Mouse (Mus musculus): ENCODE results near the gene Mcm8. TPM values are rescaled to one million over a fixed set of nuclear protein-coding genes. Genes with fewer than 3 reads are reported as not detected.

Gene Mcm8
- polyA plus RNA-seq (2012; rRNA removed) = 6.5 and 7.9 TPM in 2 replicates

GRCm38 (mm10) chr2:132815608-132816314 is at the start of gene Mcm8, which contains the start of gene Trmt6:
Mcm8 (plus strand) TSS chr2:132816141.
Trmt6 (minus strand) TSS chr2:132816055.

GRCm38 (mm10) chr2:132780978-132781377 is 35.0 kb upstream of the Mcm8 start, which contains the start of gene Chgb:
Chgb (plus strand) TSS chr2:132781278.

GRCm38 (mm10) chr2:132846407-132847358 is 30.7 kb downstream of the Mcm8 start, which contains the start of gene Crls1:
Crls1 (plus strand) TSS chr2:132846666.

GRCm38 (mm10) chr2:132880844-132881645 is 65.1 kb downstream of the Mcm8 start, which contains the start of gene Lrrn4:
Lrrn4 (minus strand) TSS chr2:132880891.

Other genes starting within 250 kb of the Mcm8 start
- 53.2 and 56.4 TPM in 2 replicates for gene Gpcpd1, start 228.4 kb upstream of the Mcm8 start, polyA plus RNA-seq (2012; rRNA removed)
- 23.2 and 25.1 TPM in 2 replicates for gene Shld1, start 129.2 kb upstream of the Mcm8 start, polyA plus RNA-seq (2012; rRNA removed)
- gene Chgb, start 34.9 kb upstream of the Mcm8 start, polyA plus RNA-seq (2012; rRNA removed) = 34.1 and 39.6 TPM in 2 replicates
- gene Trmt6, start 86 bp upstream of the Mcm8 start, polyA plus RNA-seq (2012; rRNA removed) = 29.4 and 31.0 TPM in 2 replicates
- 24.5 and 29.8 TPM in 2 replicates for gene Crls1, start 30.5 kb downstream of the Mcm8 start, polyA plus RNA-seq (2012; rRNA removed)
- 0.09 and 0.10 TPM in 2 replicates for gene Lrrn4, start 64.8 kb downstream of the Mcm8 start, polyA plus RNA-seq (2012; rRNA removed)
- 0.04 and 0.63 TPM in 2 replicates for gene Fermt1, start 129.8 kb downstream of the Mcm8 start, polyA plus RNA-seq (2012; rRNA removed)

All from central nervous system, embryonic 14 days (tissue).